Mouse (Mus musculus) MEL (cell line): ENCODE measurements at regions not wholly inside any gene's neighbourhood (a gene's known extent, or its start where the extent isn't known, plus 50 kb on each side); places are given as distances from the start of the nearest gene placed in this dataset.

ENCODE experiments used
- BHLHE40 ChIP-seq: IDR thresholded peaks from 2 replicates; pipeline ENCODE4 v1.6.1; 2012; ENCODE audit warnings: low read depth, mild to moderate bottlenecking, inconsistent platforms, low read length, improper control_type of control experiment, borderline replicate concordance
- CTCF ChIP-seq, 3 experiments: IDR thresholded peaks in 2 of 3; conservative IDR thresholded peaks in 1 of 3; 2 replicates each; pipeline ENCODE4 v1.5.1; 2011 to 2012; ENCODE audit warnings: low read length in 3 of 3, low read depth in 2 of 3, mild to moderate bottlenecking in 2 of 3, improper control_type of control experiment in 1 of 3, inconsistent platforms in 1 of 3, mixed read lengths in 1 of 3, moderate library complexity in 1 of 3; ENCODE audit not compliant: control insufficient read depth in 1 of 3, insufficient read depth in 1 of 3, poor library complexity in 1 of 3, severe bottlenecking in 1 of 3
- EP300 ChIP-seq, 2 experiments: IDR thresholded peaks; 2 replicates each; pipeline ENCODE4 v1.6.1; 2011; ENCODE audit warnings: improper control_type of control experiment in 2 of 2, low read length in 2 of 2, low read depth in 1 of 2, mild to moderate bottlenecking in 1 of 2
- MXI1 ChIP-seq: IDR thresholded peaks from 2 replicates; pipeline ENCODE4 v1.6.1; 2011; ENCODE audit warnings: mild to moderate bottlenecking, low read depth, low read length, improper control_type of control experiment
- MYC ChIP-seq: IDR thresholded peaks from 2 replicates; pipeline ENCODE4 v1.6.1; 2011; ENCODE audit warnings: low read depth, mild to moderate bottlenecking, low read length, improper control_type of control experiment, moderate library complexity
- NRF1 ChIP-seq: IDR thresholded peaks from 2 replicates; pipeline ENCODE4 v1.6.1; 2014; ENCODE audit warnings: low read depth, mild to moderate bottlenecking, inconsistent platforms, low read length, improper control_type of control experiment, moderate library complexity; ENCODE audit not compliant: poor library complexity, insufficient read depth, severe bottlenecking
- POLR2A ChIP-seq, 2 experiments: IDR thresholded peaks; 2 replicates each; pipeline ENCODE4 v1.6.1; 2011 to 2012; ENCODE audit warnings: low read length in 2 of 2, mild to moderate bottlenecking in 2 of 2, control low read depth in 1 of 2, improper control_type of control experiment in 1 of 2, low read depth in 1 of 2, moderate library complexity in 1 of 2; ENCODE audit not compliant: control insufficient read depth in 1 of 2, insufficient read depth in 1 of 2, poor library complexity in 1 of 2
- SIN3A ChIP-seq: IDR thresholded peaks from 2 replicates; pipeline ENCODE4 v1.6.1; 2012; ENCODE audit warnings: low read length, improper control_type of control experiment, inconsistent platforms
- USF1 ChIP-seq: IDR thresholded peaks from 2 replicates; pipeline ENCODE4 v1.6.1; 2014; ENCODE audit warnings: low read depth, mild to moderate bottlenecking, inconsistent platforms, low read length, improper control_type of control experiment, moderate library complexity
- USF2 ChIP-seq, 2 experiments: IDR thresholded peaks; 2 replicates each; pipeline ENCODE4 v1.6.1; 2011 to 2012; ENCODE audit warnings: improper control_type of control experiment in 2 of 2, low read length in 2 of 2, borderline replicate concordance in 1 of 2, inconsistent platforms in 1 of 2, low read depth in 1 of 2, mild to moderate bottlenecking in 1 of 2; ENCODE audit not compliant: insufficient read depth in 1 of 2
- ZC3H11A ChIP-seq: IDR thresholded peaks from 2 replicates; pipeline ENCODE4 v1.6.1; 2012; ENCODE audit warnings: low read depth, mild to moderate bottlenecking, inconsistent platforms, low read length, improper control_type of control experiment
- ZKSCAN1 ChIP-seq: IDR thresholded peaks from 2 replicates; pipeline ENCODE4 v1.6.1; 2012; ENCODE audit warnings: low read depth, mild to moderate bottlenecking, inconsistent platforms, low read length, improper control_type of control experiment, moderate library complexity

- TF ChIP-seq ZC3H11A (no peak), POLR2A (IDR thresholded peaks at IDR 0.05; ENCODE audit: control insufficient read depth in 1 of 2, insufficient read depth in 1 of 2, low read depth in 1 of 2, low read length in 2 of 2, poor library complexity in 1 of 2) (no peak), EP300 (IDR thresholded peaks at IDR 0.05; ENCODE audit: low read depth in 1 of 2, low read length in 2 of 2) (no peak), CTCF (IDR thresholded peaks at IDR 0.05 in 2 of 3, conservative IDR thresholded peaks at IDR 0.05 in 1 of 3; ENCODE audit: control insufficient read depth in 1 of 3, insufficient read depth in 1 of 3, low read depth in 2 of 3, low read length in 3 of 3, poor library complexity in 1 of 3, severe bottlenecking in 1 of 3) (no peak), MXI1 (no peak), MYC (no peak), NRF1 (no peak), ZKSCAN1 (no peak), USF1 (no peak), SIN3A (no peak), USF2 (IDR thresholded peaks at IDR 0.05; ENCODE audit: borderline replicate concordance in 1 of 2, insufficient read depth in 1 of 2, low read depth in 1 of 2, low read length in 2 of 2) (no peak), BHLHE40 (no peak)
Observed at GRCm38 (mm10) chrX:169473518-169473917, 153.3 kb upstream of the Hccs start.
